Mouse (Mus musculus): ENCODE data around the gene Ccnb1. TPM values are rescaled to one million over a fixed set of nuclear protein-coding genes. Genes with fewer than 3 reads are reported as not detected.
A peak's percentile ranks its signal among the peaks of the same experiment; 100 is the strongest.

Ccnb1 gene
- polyA plus RNA-seq, 1 experiment from 2014 or later, result 40.7 TPM

DNA sequence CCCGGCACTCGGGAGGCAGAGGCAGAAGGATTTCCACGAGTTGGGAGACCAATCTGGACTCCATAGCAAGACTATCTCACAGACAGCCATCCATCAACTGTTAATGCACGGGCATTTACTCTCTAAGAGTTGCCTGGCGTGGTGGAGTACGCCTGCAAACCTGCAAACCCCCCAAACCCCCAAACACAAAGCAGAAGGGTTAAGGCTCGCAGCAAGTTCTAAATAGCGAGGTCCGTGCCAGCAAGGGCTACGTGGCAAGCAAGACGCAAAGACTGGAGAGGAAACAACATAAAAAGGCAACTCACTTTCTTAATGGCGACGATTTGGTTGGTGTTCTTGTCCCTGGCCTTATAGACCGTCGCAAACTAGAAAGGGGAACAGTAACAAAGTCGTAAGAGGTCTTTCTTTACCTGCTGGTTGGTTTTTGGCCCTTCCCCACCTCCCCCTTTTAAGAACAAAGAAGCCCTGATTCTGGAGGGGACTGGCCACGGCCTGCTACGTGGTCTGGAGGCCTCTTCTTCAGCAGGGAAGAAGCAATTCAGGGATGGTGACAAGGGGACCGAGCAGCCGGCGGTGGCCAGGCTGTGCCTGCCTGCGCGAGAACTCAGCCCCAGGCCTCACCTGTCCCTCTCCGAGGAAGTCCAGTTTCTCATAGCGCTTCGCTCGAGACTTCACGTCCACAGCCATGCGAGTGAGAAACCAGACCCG is 56.1 kb downstream of the Ccnb1 start:
- Histone ChIP-seq H3K9me3 (ENCODE audit: control insufficient read depth, low read length) (no peaks in the 10 kb centered on the region), H3K4me2 (replicated peaks) (peak overlapping the region; percentile 89), H3K4me1 (replicated peaks; ENCODE audit: control insufficient read depth, insufficient read depth, low read length) (peaks cover 12% of the 10 kb centered on the region), H3K27me3 (ENCODE audit: control insufficient read depth, insufficient read depth, low read length) (no peaks in the 10 kb centered on the region), H3K27ac (peak overlapping the region; percentile 86), H3K9ac (peak overlapping the region; percentile 76), H3K36me3 (replicated peaks; ENCODE audit: control insufficient read depth, insufficient read depth) (peaks cover 21% of the 10 kb centered on the region), H3K4me3 (replicated peaks; ENCODE audit: low read length) (peak overlapping the region; percentile 65)
- DNase-seq (ENCODE audit: low spot score) (no peak), ATAC-seq (ENCODE audit: low FRiP score) (peak; percentile 88)
- WGBS, result under 1% methylated on average over 30 of the region's 30 CpGs

Other genes with a start within 250 kb of the Ccnb1 start
- 11.0 and 13.1 TPM in 2 replicates for gene Ocln, start 233.9 kb downstream of the Ccnb1 start, polyA plus RNA-seq (2014; fragmentation: Nextera tagmentation; extraction: Ambion mirVana)
- gene Marveld2, start 169.6 kb downstream of the Ccnb1 start, polyA plus RNA-seq (2014; fragmentation: Nextera tagmentation; extraction: Ambion mirVana), result 3.0 and 3.8 TPM in 2 replicates
- gene Ak6, start 135.6 kb downstream of the Ccnb1 start, polyA plus RNA-seq (2014; fragmentation: Nextera tagmentation; extraction: Ambion mirVana), result 314 and 328 TPM in 2 replicates
- 16.0 and 19.4 TPM in 2 replicates for gene Rad17, start 135.5 kb downstream of the Ccnb1 start, polyA plus RNA-seq (2014; fragmentation: Nextera tagmentation; extraction: Ambion mirVana)
- 27.4 and 41.7 TPM in 2 replicates for gene Taf9, start 135.0 kb downstream of the Ccnb1 start, polyA plus RNA-seq (2014; fragmentation: Nextera tagmentation; extraction: Ambion mirVana)
- 1.5 and 1.9 TPM in 2 replicates for gene Ccdc125, start 116.9 kb downstream of the Ccnb1 start, polyA plus RNA-seq (2014; fragmentation: Nextera tagmentation; extraction: Ambion mirVana)
- gene Cdk7, start 55.6 kb downstream of the Ccnb1 start, polyA plus RNA-seq (2014; fragmentation: Nextera tagmentation; extraction: Ambion mirVana), result 37.6 and 42.3 TPM in 2 replicates
- 154 and 169 TPM in 2 replicates for gene Mrps36, start 41.9 kb downstream of the Ccnb1 start, polyA plus RNA-seq (2014; fragmentation: Nextera tagmentation; extraction: Ambion mirVana)
- 6.7 and 6.9 TPM in 2 replicates for gene Cenph, start 10.7 kb downstream of the Ccnb1 start, polyA plus RNA-seq (2014; fragmentation: Nextera tagmentation; extraction: Ambion mirVana)
- gene Slc30a5, start 46.9 kb upstream of the Ccnb1 start, polyA plus RNA-seq (2014; fragmentation: Nextera tagmentation; extraction: Ambion mirVana), result 41.8 and 44.5 TPM in 2 replicates

Data from hindbrain, embryonic 14.5 days (tissue).